Mouse (Mus musculus) megakaryocyte, embryonic 14.5 days (primary cell): ENCODE results near the gene C3ar1.
A peak's percentile ranks its signal among the peaks of the same experiment; 100 is the strongest.

Experiments used
- FLI1 ChIP-seq: IDR thresholded peaks from 2 replicates; pipeline ENCODE4 v1.6.1; 2012; ENCODE audit warnings: low read length, inconsistent platforms, mixed read lengths
- GATA1 ChIP-seq: IDR thresholded peaks from 3 replicates; pipeline ENCODE4 v1.6.1; 2012; ENCODE audit warnings: mixed read lengths, low read length, inconsistent platforms, borderline replicate concordance

DNA sequence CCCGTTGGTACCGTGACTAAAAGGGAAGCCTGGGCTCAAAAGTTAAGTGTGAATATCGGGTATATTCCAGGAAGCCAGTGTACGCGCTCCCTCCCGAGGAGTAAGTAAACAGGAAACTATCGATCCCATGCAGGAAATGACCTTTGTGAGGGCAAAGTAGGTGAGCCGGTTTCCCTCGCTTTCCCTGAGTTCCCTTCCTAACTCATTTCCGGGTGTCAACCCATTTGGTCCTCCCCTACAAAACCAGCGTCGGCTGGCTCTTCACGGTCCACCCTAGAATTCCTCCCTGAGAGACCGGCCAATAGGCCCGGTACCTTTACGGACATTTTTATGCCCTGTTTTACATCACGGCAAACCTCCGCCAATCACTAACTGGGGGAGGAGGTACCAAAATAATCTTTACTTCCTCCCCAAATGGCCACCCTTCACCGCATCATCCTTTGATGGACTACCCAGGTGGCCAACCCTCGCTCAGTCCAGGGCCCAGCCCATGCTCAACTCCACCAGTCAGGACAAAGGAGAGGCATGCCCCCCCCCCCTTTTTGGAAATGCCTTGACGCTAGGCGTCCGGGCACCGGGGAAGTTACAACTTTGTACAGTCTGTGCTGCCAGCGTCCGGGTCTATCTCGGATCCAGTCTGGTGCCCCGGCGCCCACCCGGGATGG is 45.2 kb downstream of the C3ar1 start:
- TF ChIP-seq GATA1: no peak
- peak; percentile 53 for TF ChIP-seq FLI1
